Mouse (Mus musculus) liver, embryonic 15.5 days (tissue): Measurements from ENCODE around the gene Syne1. TPM values are rescaled to one million over a fixed set of nuclear protein-coding genes. Genes with fewer than 3 reads are reported as not detected.

Experiments used
- ATAC-seq: fragments of 200-750 bp; cut with Nextera tagmentation; 2 replicates; pipeline ENCODE4 v1.8.0; 2017; ENCODE audit warnings: moderate number of reproducible peaks, mild to moderate bottlenecking, moderate library complexity; ENCODE audit not compliant: insufficient read depth
- H3K27ac ChIP-seq: fragments of 300-500 bp; sonication (generic); replicated peaks from 2 replicates; pipeline ENCODE4 v1.5.1; 2015; ENCODE audit warnings: mild to moderate bottlenecking, inconsistent platforms
- H3K27me3 ChIP-seq: fragments of 300-500 bp; sonication (generic); 2 replicates; pipeline ENCODE4 v1.6.1; 2015; ENCODE audit warnings: mild to moderate bottlenecking, inconsistent platforms
- H3K36me3 ChIP-seq: fragments of 300-500 bp; sonication (generic); replicated peaks from 2 replicates; pipeline ENCODE4 v1.6.1; 2015; ENCODE audit warnings: moderate library complexity, mild to moderate bottlenecking, inconsistent platforms
- H3K4me1 ChIP-seq: fragments of 300-500 bp; sonication (generic); replicated peaks from 2 replicates; pipeline ENCODE4 v1.6.1; 2015; ENCODE audit warnings: inconsistent platforms
- H3K4me2 ChIP-seq: fragments of 300-500 bp; sonication (generic); 2 replicates; pipeline ENCODE4 v1.6.1; 2015; ENCODE audit warnings: moderate library complexity, mild to moderate bottlenecking, inconsistent platforms
- H3K4me3 ChIP-seq: fragments of 300-500 bp; sonication (generic); replicated peaks from 2 replicates; pipeline ENCODE4 v1.5.1; 2015; ENCODE audit warnings: mild to moderate bottlenecking, inconsistent platforms
- H3K9ac ChIP-seq: fragments of 300-500 bp; sonication (generic); 2 replicates; pipeline ENCODE4 v1.6.1; 2015; ENCODE audit warnings: moderate library complexity, mild to moderate bottlenecking, inconsistent platforms
- H3K9me3 ChIP-seq: fragments of 300-500 bp; sonication (generic); replicated peaks from 2 replicates; pipeline ENCODE4 v1.6.1; 2016; ENCODE audit warnings: inconsistent platforms
- WGBS: fragments of 180-500 bp; shearing (Covaris S2); methylation state at CpG from one replicate; pipeline ENCODE4 v1.1.7; 2015; ENCODE audit warnings: mixed read lengths; ENCODE audit not compliant: insufficient replicate concordance; 5-methylcytosine and 5-hydroxymethylcytosine counted together
- polyA plus RNA-seq: library from polyadenylated mRNA; unstranded; fragments of >200 nt; fragmentation: Nextera tagmentation; extraction: Ambion mirVana; gene quantifications from 2 replicates; pipeline ENCODE4 v1.2.1, GENCODE M21; 2015

Syne1 gene
- polyA plus RNA-seq = 4.4 and 6.4 TPM in 2 replicates

DNA sequence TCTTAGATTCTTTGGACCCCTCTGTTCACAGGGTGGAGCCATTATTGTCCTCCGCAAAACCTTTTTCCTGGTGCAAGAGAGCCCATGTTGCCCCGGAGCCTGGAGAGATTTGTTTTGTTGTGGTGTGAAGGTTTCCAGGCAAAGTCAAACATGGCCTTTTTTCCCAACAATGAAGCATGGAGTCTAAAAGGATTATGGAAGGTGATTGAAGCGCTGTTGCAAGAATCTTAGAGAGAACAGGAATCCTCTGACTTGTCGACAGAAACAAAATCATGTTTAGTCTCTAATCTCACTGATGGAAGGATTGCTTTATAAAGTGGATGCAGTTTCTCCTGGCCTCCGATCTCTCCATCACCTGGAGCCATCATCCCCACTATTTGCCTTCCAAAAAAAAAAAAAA lies at the start of gene Syne1:
Syne1 (minus strand) TSS at position 101 of the 400 bp plus-strand sequence.
- H3K27ac ChIP-seq = peak within 1 kb of the TSS; percentile 51

DNA sequence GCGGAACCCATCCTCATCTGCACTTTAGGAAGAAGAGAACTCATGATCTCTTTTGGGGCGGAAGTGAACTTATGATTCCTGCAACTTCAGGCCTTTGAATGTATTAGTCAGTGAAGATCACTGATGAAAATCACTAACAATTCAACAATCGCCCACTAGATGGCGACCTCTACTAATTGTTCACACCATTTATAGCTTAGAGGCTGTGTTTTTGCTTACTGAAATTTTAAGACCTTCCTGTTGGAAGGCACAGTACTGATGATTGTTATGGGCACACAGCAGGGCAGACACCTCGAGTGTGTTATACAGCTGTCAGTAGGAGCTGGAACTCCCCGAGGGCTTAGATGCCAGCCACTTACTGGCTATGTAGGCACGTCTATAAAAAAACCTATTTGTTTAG lies 48.8 kb upstream of the Syne1 start:
- H3K4me3 ChIP-seq = no peak overlapping the region
- no peaks in the 10 kb centered on the region for H3K36me3 ChIP-seq
- no peaks in the 10 kb centered on the region for H3K4me1 ChIP-seq
- no peak overlapping the region for H3K27ac ChIP-seq
- H3K9ac ChIP-seq = no peak overlapping the region
- no peaks in the 10 kb centered on the region for H3K27me3 ChIP-seq
- H3K4me2 ChIP-seq = no peak overlapping the region
- no peak for ATAC-seq
- WGBS = 23% methylated on average over 7 of the region's 7 CpGs
- H3K9me3 ChIP-seq = no peaks in the 10 kb centered on the region

More for the DNA sequence above, at the start of gene Syne1:
- Histone ChIP-seq H3K9ac (peak within 1 kb of the TSS; percentile 15; the same call in 1 of the 2 replicates), H3K4me2 (peak within 1 kb of the TSS; percentile 63), H3K36me3 (no peaks in the 10 kb centered on the region), H3K9me3 (no peaks in the 10 kb centered on the region), H3K27me3 (peaks cover 13% of the 10 kb centered on the region), H3K4me1 (no peaks in the 10 kb centered on the region), H3K4me3 (peak within 1 kb of the TSS; percentile 48)
- WGBS = 68% methylated on average over 5 of the region's 5 CpGs
- ATAC-seq = no peak

DNA sequence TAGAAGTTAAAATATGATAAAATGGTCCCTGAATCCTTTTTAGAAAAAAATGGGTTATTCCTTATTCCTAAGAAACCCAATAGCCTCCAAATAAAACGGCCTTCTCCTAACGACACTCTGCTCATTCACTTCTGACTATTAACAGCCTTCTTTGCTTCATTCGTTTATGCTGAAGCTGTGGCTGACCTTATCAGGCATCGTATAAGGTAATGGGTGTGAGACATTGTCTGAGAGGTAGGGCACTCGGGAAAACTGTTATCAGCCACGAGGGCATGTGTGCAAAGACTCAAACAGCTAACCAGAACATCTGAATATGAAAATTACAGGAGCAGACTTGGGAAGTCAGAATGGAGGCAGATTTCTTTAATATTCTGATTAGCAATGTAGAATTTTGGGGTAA lies 45.3 kb upstream of the Syne1 start:
- no peak overlapping the region for H3K27ac ChIP-seq
- H3K4me2 ChIP-seq = no peak overlapping the region
- no peaks in the 10 kb centered on the region for H3K9me3 ChIP-seq
- no peaks in the 10 kb centered on the region for H3K36me3 ChIP-seq
- no peaks in the 10 kb centered on the region for H3K4me1 ChIP-seq
- 19% methylated on average over 6 of the region's 6 CpGs for WGBS
- no peak overlapping the region for H3K4me3 ChIP-seq
- H3K27me3 ChIP-seq = no peaks in the 10 kb centered on the region
- ATAC-seq = no peak
- no peak overlapping the region for H3K9ac ChIP-seq

DNA sequence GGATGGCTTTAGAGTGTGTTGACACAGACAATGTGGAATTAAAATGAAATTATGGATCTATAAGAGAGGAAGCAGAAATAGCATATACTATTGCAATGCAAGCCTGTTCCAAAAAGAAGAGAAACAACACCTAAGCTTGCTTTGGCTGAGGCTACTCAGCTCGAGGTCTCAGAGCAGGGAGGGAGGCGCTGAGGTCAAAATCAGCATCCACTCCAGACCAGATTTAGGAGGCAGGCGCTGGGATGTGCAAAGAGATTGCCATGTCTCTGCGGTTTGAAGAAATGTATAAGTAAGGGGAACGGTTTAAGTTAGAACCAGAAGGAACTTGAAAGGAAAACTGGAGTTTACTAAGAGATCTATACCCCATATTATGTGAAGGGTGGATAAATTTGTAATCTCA lies 43.2 kb upstream of the Syne1 start:
- ATAC-seq = no peak
- H3K9me3 ChIP-seq = no peaks in the 10 kb centered on the region
- H3K4me3 ChIP-seq = no peak overlapping the region
- no peaks in the 10 kb centered on the region for H3K4me1 ChIP-seq
- 17% methylated on average over 5 of the region's 5 CpGs for WGBS
- H3K4me2 ChIP-seq = no peak overlapping the region
- H3K9ac ChIP-seq = no peak overlapping the region
- no peak overlapping the region for H3K27ac ChIP-seq
- no peaks in the 10 kb centered on the region for H3K36me3 ChIP-seq
- no peaks in the 10 kb centered on the region for H3K27me3 ChIP-seq

DNA sequence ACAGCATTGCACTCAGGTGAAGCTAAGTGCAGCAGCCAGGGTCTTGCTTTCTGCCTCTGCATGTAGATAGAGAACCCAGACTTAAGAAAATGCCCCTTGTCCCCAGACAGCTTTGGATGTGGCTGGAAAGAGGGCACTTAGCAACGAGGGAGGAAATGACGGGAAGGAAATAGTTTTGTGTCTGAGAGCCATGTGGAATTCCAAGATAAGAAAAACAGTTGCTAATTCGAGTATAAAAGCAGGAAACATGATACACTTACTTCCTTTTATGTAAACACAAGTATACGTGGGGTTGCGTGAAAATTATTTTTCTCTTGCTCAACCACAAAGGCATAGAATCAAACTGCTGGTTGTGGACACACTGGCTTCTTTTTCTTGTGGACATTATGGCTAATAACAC lies 42.2 kb upstream of the Syne1 start, which contains the start of gene Myct1:
Myct1 (plus strand) TSS at position 312 of the 400 bp plus-strand sequence.
- Histone ChIP-seq H3K27ac (no peak within 1 kb of the TSS), H3K36me3 (no peaks in the 10 kb centered on the region), H3K4me1 (no peaks in the 10 kb centered on the region), H3K4me2 (no peak within 1 kb of the TSS), H3K9ac (no peak within 1 kb of the TSS), H3K27me3 (no peaks in the 10 kb centered on the region), H3K4me3 (no peak within 1 kb of the TSS), H3K9me3 (no peaks in the 10 kb centered on the region)
- no peak for ATAC-seq
- WGBS = 7% methylated on average over 5 of the region's 5 CpGs

DNA sequence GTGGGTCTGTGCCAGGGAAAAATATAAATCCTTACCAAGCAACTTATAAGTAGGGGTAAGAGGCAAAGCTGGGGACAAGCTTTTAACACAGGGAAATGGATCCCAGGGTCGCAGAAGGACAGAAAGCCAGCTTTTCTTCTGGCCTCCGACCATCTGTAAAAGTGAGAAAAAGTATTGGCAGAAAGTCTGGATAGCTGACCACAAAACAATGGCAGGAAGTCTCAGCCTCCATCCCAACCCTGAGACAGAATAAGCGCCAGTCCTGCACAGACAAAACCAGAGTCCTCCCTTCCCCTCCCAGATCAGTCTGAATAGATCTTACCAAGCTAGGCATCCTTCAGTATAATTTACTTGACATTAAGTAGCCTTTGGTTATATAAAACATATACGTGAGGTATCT lies 40.7 kb upstream of the Syne1 start:
- 38% methylated on average over 4 of the region's 4 CpGs for WGBS
- no peaks in the 10 kb centered on the region for H3K9me3 ChIP-seq
- no peak for ATAC-seq
- H3K9ac ChIP-seq = no peak overlapping the region
- H3K36me3 ChIP-seq = no peaks in the 10 kb centered on the region
- no peak overlapping the region for H3K4me2 ChIP-seq
- H3K4me3 ChIP-seq = no peak overlapping the region
- no peak overlapping the region for H3K27ac ChIP-seq
- H3K27me3 ChIP-seq = no peaks in the 10 kb centered on the region
- no peaks in the 10 kb centered on the region for H3K4me1 ChIP-seq

DNA sequence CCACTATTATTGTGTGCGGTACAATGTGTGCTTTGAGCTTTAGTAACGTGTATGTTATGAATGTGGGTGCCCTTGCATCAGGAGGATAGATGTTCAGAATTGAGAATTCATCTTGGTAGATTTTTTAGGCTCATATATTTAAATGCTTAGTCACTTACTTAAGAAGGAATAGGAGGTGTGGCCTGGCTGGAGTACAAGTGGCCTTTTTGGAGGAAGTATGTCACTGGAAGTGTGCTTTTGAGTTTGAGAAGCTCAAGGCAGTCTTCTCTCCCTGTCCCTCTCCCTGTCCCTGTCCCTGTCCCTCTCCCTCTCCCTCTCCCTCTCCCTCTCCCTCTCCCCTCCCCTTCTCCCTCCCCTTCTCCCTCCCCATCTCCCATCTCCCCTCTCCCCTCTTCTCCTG lies 39.8 kb upstream of the Syne1 start:
- no peaks in the 10 kb centered on the region for H3K27me3 ChIP-seq

DNA sequence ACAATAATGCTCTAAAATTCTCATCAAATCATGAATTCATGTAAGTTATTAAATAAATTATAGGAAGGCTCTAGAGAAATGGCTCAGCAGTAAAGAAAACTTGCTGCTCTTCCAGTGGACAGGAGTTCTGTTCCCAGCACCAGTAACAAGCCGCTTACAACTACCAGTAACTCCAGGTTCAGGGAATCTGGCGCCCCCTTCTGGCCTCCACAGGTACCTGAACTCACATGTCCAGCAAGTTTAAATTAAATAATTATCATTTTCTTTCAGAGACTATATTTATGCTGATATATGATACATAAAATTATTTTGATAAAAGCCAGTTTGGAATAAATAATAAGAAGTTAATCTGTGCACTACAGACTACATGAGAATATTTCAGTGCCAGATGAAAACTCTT lies 22.0 kb upstream of the Syne1 start:
- H3K36me3 ChIP-seq = no peaks in the 10 kb centered on the region
- no peaks in the 10 kb centered on the region for H3K27me3 ChIP-seq
- no peak overlapping the region for H3K4me3 ChIP-seq
- WGBS = 47% methylated on average over 2 of the region's 2 CpGs
- no peak overlapping the region for H3K4me2 ChIP-seq
- no peak overlapping the region for H3K9ac ChIP-seq
- H3K9me3 ChIP-seq = 0 out of 2 replicates have a peak, but pooled peaks cover 3% of the 10 kb centered on the region
- no peak overlapping the region for H3K27ac ChIP-seq
- H3K4me1 ChIP-seq = no peaks in the 10 kb centered on the region
- no peak for ATAC-seq

More for the DNA sequence above, 39.8 kb upstream of the Syne1 start:
- ATAC-seq = no peak
- no peak overlapping the region for H3K9ac ChIP-seq
- no peaks in the 10 kb centered on the region for H3K36me3 ChIP-seq
- H3K4me3 ChIP-seq = no peak overlapping the region
- H3K27ac ChIP-seq = no peak overlapping the region
- H3K4me1 ChIP-seq = no peaks in the 10 kb centered on the region
- H3K4me2 ChIP-seq = no peak overlapping the region
- 60% methylated on average over 2 of the region's 2 CpGs for WGBS
- no peaks in the 10 kb centered on the region for H3K9me3 ChIP-seq

DNA sequence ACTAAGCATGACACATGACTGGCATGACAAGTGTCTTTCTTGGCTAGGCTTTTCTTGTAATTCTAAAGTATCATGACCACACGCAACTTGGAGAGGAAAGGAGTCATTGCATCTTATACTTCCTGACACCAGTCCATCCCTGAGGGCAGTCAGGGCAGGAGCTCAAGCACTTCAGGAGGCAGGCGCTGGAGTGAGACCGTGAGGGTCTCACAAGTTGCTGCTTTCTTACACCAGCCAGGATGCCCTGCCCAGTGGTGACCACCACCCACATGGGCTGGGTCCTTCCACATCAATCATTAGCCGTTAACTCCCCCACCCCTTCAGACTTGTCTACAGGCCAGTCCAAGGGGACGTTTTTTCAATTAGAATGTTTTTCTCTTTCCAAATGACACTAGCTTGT lies 20.1 kb upstream of the Syne1 start:
- Histone ChIP-seq H3K4me2 (no peak overlapping the region), H3K9me3 (0 out of 2 replicates have a peak, but pooled peaks cover 3% of the 10 kb centered on the region), H3K4me3 (no peak overlapping the region), H3K4me1 (no peaks in the 10 kb centered on the region), H3K27me3 (no peaks in the 10 kb centered on the region), H3K27ac (no peak overlapping the region), H3K9ac (no peak overlapping the region), H3K36me3 (no peaks in the 10 kb centered on the region)
- 46% methylated on average over 5 of the region's 5 CpGs for WGBS
- ATAC-seq = no peak

DNA sequence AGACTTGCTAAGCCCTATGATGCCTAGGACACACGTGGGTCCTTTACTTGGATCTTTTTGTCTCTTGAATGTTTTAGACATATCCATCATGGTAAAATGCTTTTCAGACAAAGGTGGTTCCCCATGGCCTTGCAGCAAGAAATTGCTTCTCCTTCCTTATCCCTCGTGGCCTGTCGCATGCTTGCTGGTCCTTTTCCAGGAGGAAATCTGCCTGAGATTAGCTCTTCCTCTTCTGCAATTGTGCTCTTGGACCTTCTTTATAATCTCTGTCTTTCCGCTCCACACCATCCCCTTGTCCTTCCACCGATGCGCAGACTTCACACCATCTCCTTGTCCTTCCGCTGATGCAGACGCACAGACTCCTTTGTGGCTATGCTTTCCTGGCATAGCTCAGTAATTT lies 18.8 kb upstream of the Syne1 start:
- Histone ChIP-seq H3K9me3 (0 out of 2 replicates have a peak, but pooled peaks cover 3% of the 10 kb centered on the region), H3K9ac (no peak overlapping the region), H3K4me2 (no peak overlapping the region), H3K36me3 (no peaks in the 10 kb centered on the region), H3K4me3 (no peak overlapping the region), H3K27me3 (no peaks in the 10 kb centered on the region), H3K27ac (no peak overlapping the region), H3K4me1 (no peaks in the 10 kb centered on the region)
- no peak for ATAC-seq
- WGBS = 60% methylated on average over 8 of the region's 8 CpGs

DNA sequence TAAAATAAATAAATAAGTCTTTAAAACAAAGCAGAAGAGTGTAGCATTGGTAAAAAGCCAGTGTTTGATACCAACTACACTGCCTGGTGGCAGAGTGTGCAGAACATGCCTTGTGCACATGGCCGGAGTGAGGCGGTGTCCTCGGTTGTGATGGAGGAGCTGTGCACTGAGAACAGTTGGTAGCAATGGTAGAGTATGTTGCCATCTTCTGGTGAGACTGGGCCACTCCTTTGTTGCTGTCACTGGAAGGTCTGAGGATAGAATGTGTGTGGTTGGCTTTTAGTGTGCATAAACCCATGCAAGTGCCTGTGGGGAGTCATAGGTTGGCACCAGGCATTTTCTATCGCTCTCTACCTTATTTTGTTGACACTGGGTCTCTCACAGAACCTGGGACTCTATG lies 17.7 kb upstream of the Syne1 start:
- no peak for ATAC-seq
- WGBS = 62% methylated on average over 4 of the region's 4 CpGs
- H3K4me1 ChIP-seq = no peaks in the 10 kb centered on the region

DNA sequence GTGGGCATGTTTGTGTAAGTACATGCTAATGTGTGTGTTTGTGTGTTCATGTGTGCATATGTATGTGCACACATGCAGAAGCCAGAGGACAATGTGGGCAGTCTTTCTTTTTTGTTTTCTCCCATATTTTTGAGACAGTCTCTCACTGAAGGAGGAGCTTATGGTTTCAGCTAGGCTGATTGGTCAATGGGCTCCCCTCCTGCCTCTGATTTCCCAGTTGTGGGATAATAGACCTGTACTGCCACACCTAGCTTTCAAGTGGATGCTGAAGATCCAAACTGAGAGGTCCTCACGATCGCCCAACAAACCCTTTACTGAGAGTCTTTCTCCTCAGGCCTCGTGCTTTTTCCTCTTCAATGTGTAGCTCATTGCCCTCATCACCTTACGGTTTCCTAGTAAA lies 10.4 kb upstream of the Syne1 start:
- 53% methylated on average over 4 of the region's 4 CpGs for WGBS
- no peak for ATAC-seq
- H3K36me3 ChIP-seq = no peaks in the 10 kb centered on the region

More for the DNA sequence above, 17.7 kb upstream of the Syne1 start:
- Histone ChIP-seq H3K27ac (no peak overlapping the region), H3K4me3 (no peak overlapping the region), H3K4me2 (no peak overlapping the region), H3K27me3 (no peaks in the 10 kb centered on the region), H3K9me3 (no peaks in the 10 kb centered on the region), H3K36me3 (no peaks in the 10 kb centered on the region), H3K9ac (no peak overlapping the region)

More for the DNA sequence above, 10.4 kb upstream of the Syne1 start:
- Histone ChIP-seq H3K9me3 (no peaks in the 10 kb centered on the region), H3K4me2 (no peak overlapping the region), H3K27ac (no peak overlapping the region), H3K9ac (no peak overlapping the region), H3K4me3 (no peak overlapping the region), H3K27me3 (no peaks in the 10 kb centered on the region), H3K4me1 (no peaks in the 10 kb centered on the region)
